In the genomic region with DNA sequence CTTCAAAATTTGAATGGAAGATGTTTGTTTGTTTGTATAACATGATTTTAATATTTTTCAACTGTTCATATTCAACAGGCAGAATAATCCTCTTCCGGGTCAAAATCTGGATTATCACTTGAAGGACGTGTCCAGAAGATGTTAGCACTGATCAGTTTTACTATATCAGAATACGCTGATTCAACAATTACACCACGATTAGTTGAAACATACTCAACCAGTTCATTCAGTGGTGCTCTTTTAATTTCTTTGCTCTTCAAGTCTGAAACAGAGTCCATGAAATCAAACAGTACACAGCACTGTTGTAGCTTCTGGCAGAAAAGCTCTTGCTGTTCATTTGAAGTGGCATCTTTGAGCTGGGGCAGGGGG, we compare ENCODE assay signal across 8 mouse cellular contexts. TPM values are rescaled to one million over a fixed set of nuclear protein-coding genes. Genes with fewer than 3 reads are reported as not detected.
DNase-seq lines count a peak whose midpoint lies in the region; ATAC-seq and TF ChIP-seq lines count a peak whose summit lies in the region.
"Not testable (repeated sequence)": the region's sequence is repeated elsewhere in the genome, so short reads cannot be mapped to it uniquely, and the experiment has no call there.

No protein-coding gene starts in this region.

- in situ Hi-C loops in ES-E14 (cut with MboI; ENCODE audit: low sequenced_read_pairs in 2 of 2, unreplicated experiment in 2 of 2): not testable (repeated sequence)

- not testable (repeated sequence) for DNase-seq in ES-E14 (ENCODE audit: low read depth, low spot score); forebrain, embryonic 10.5 days (ENCODE audit: extremely low spot score, low spot score); left cerebral cortex, adult 2 months (ENCODE audit: extremely low spot score in 1 of 2, low spot score in 2 of 2)

- intact Hi-C loops in left cerebral cortex, adult 2 months (cut with DNase I): loop anchor here (2.0 kb wide), 1 partner anchor 56 kb away; no protein-coding TSS in a partner anchor

- not testable (repeated sequence) for ATAC-seq in heart, embryonic 12.5 days (ENCODE audit: insufficient number of reproducible peaks, low FRiP score); hindbrain, embryonic 16.5 days; liver, embryonic 15.5 days (ENCODE audit: insufficient read depth); midbrain, embryonic 15.5 days (replicated peaks); stomach, embryonic 14.5 days (ENCODE audit: insufficient number of reproducible peaks, insufficient read depth, low FRiP score, low read depth)

- H3K27ac ChIP-seq in ES-E14 (ENCODE audit: insufficient read depth, low read depth, low read length, poor library complexity, severe bottlenecking): peak overlapping the region; percentile 47; the same call in 1 of the 2 replicates
- peak overlapping the region; percentile 83; the same call in 1 of the 2 replicates for H3K27ac ChIP-seq in forebrain, embryonic 10.5 days
- not testable (repeated sequence) for H3K27ac ChIP-seq in heart, embryonic 12.5 days (ENCODE audit: poor library complexity, severe bottlenecking); hindbrain, embryonic 16.5 days (ENCODE audit: low read depth, low read length); left cerebral cortex, adult 2 months; liver, embryonic 15.5 days (replicated peaks); midbrain, embryonic 15.5 days; stomach, embryonic 14.5 days (ENCODE audit: low read length)

- WGBS in forebrain, embryonic 10.5 days: 69% methylated on average over 4 of the region's 4 CpGs
- 63% methylated on average over 4 of the region's 4 CpGs for WGBS in heart, embryonic 12.5 days
- whole genome bisulfite sequencing in hindbrain, embryonic 16.5 days: 67% methylated on average over 4 of the region's 4 CpGs
- WGBS in liver, embryonic 15.5 days (ENCODE audit: insufficient replicate concordance): 44% methylated on average over 4 of the region's 4 CpGs
- WGBS in midbrain, embryonic 15.5 days: 52% methylated on average over 4 of the region's 4 CpGs
- 63% methylated on average over 4 of the region's 4 CpGs for WGBS in stomach, embryonic 14.5 days

- not testable (repeated sequence) for H3K36me3 ChIP-seq in ES-E14 (ENCODE audit: control insufficient read depth, insufficient read depth, low read length, poor library complexity, severe bottlenecking); forebrain, embryonic 10.5 days (replicated peaks); heart, embryonic 12.5 days; hindbrain, embryonic 16.5 days (ENCODE audit: control insufficient read depth, insufficient read depth, low read length); liver, embryonic 15.5 days (replicated peaks); midbrain, embryonic 15.5 days (replicated peaks); stomach, embryonic 14.5 days (ENCODE audit: control insufficient read depth, insufficient read depth, low read length)

- TF ChIP-seq CTCF in left cerebral cortex, adult 2 months (IDR thresholded peaks at IDR 0.05): not testable (repeated sequence)

- H3K4me3 ChIP-seq in ES-E14 (ENCODE audit: insufficient read depth in 1 of 2, low read depth in 1 of 2, low read length in 2 of 2, poor library complexity in 1 of 2, severe bottlenecking in 1 of 2): peak overlapping the region; percentile 61 to 73
- H3K4me3 ChIP-seq in forebrain, embryonic 10.5 days: peak overlapping the region; percentile 73
- peak overlapping the region; percentile 65 for H3K4me3 ChIP-seq in heart, embryonic 12.5 days
- H3K4me3 ChIP-seq in hindbrain, embryonic 16.5 days (ENCODE audit: low read length): peak overlapping the region; percentile 77
- peak overlapping the region; percentile 58 for H3K4me3 ChIP-seq in left cerebral cortex, adult 2 months
- peak overlapping the region; percentile 40 for H3K4me3 ChIP-seq in liver, embryonic 15.5 days (replicated peaks)
- peak overlapping the region; percentile 77 for H3K4me3 ChIP-seq in midbrain, embryonic 15.5 days
- H3K4me3 ChIP-seq in stomach, embryonic 14.5 days (ENCODE audit: low read depth, low read length): peak overlapping the region; percentile 55

- peak overlapping the region; percentile 95 for H3K4me2 ChIP-seq in heart, embryonic 12.5 days
- peak overlapping the region; percentile 63 for H3K4me2 ChIP-seq in hindbrain, embryonic 16.5 days (ENCODE audit: low read length)
- H3K4me2 ChIP-seq in liver, embryonic 15.5 days: peak overlapping the region; percentile 67
- H3K4me2 ChIP-seq in midbrain, embryonic 15.5 days: peak overlapping the region; percentile 99
- peak overlapping the region; percentile 97 for H3K4me2 ChIP-seq in stomach, embryonic 14.5 days (replicated peaks; ENCODE audit: low read depth, low read length)

- H3K4me1 ChIP-seq in ES-E14 (ENCODE audit: control insufficient read depth in 2 of 2, insufficient read depth in 2 of 2, low read length in 2 of 2, poor library complexity in 1 of 2): peaks cover 0 to 19% of the 10 kb centered on the region in 2 experiments; a peak in 3 of 4 replicates
- peaks cover 21% of the 10 kb centered on the region for H3K4me1 ChIP-seq in forebrain, embryonic 10.5 days
- not testable (repeated sequence) for H3K4me1 ChIP-seq in heart, embryonic 12.5 days (replicated peaks); hindbrain, embryonic 16.5 days (ENCODE audit: control insufficient read depth, insufficient read depth, low read depth, low read length); liver, embryonic 15.5 days (replicated peaks); midbrain, embryonic 15.5 days; stomach, embryonic 14.5 days (ENCODE audit: control insufficient read depth, insufficient read depth, low read length)

- H3K27me3 ChIP-seq in forebrain, embryonic 10.5 days (ENCODE audit: poor library complexity, severe bottlenecking): peaks cover 47% of the 10 kb centered on the region
- H3K27me3 ChIP-seq in heart, embryonic 12.5 days (replicated peaks); hindbrain, embryonic 16.5 days (replicated peaks; ENCODE audit: control insufficient read depth, insufficient read depth, low read length); midbrain, embryonic 15.5 days (replicated peaks); stomach, embryonic 14.5 days (ENCODE audit: control insufficient read depth, insufficient read depth, low read length): not testable (repeated sequence)
- peaks cover 41% of the 10 kb centered on the region for H3K27me3 ChIP-seq in liver, embryonic 15.5 days

- H3K9ac ChIP-seq in ES-E14 (ENCODE audit: insufficient read depth, low read depth, low read length, poor library complexity, severe bottlenecking): peak overlapping the region; percentile 79
- H3K9ac ChIP-seq in heart, embryonic 12.5 days: peak overlapping the region; percentile 75
- peak overlapping the region; percentile 80 for H3K9ac ChIP-seq in hindbrain, embryonic 16.5 days (ENCODE audit: low read depth, low read length)
- H3K9ac ChIP-seq in liver, embryonic 15.5 days: not testable (repeated sequence)
- H3K9ac ChIP-seq in midbrain, embryonic 15.5 days: peak overlapping the region; percentile 67
- peak overlapping the region; percentile 45; the same call in 1 of the 2 replicates for H3K9ac ChIP-seq in stomach, embryonic 14.5 days (replicated peaks; ENCODE audit: low read depth, low read length)

- not testable (repeated sequence) for H3K9me3 ChIP-seq in ES-E14 (ENCODE audit: control insufficient read depth, insufficient read depth, low read depth, low read length); forebrain, embryonic 10.5 days; heart, embryonic 12.5 days (replicated peaks); hindbrain, embryonic 16.5 days (ENCODE audit: control insufficient read depth, low read length); liver, embryonic 15.5 days (replicated peaks); midbrain, embryonic 15.5 days; stomach, embryonic 14.5 days (ENCODE audit: control insufficient read depth, low read depth, low read length)

TF ChIP-seq in ES-E14, 5 proteins besides CTCF, POLR2A, EP300 and RAD21:
- peak; percentile 75 for TF ChIP-seq MAFK (IDR thresholded peaks at IDR 0.05; ENCODE audit: insufficient read depth, low read depth, low read length)

RNA-seq across cellular contexts. Expression of a gene that starts 17.1 kb away (rescaled TPM):
- total RNA-seq in ES-E14 (2012; rRNA removed): 64.0 and 91.2 TPM in 2 replicates
- polyA plus RNA-seq in forebrain, embryonic 10.5 days (2016; fragmentation: Nextera tagmentation; extraction: Ambion mirVana): 25.9 and 27.0 TPM in 2 replicates
- 18.9 and 20.4 TPM in 2 replicates for polyA plus RNA-seq in heart, embryonic 12.5 days (2016; fragmentation: Nextera tagmentation; extraction: Ambion mirVana)
- 10.7 and 11.0 TPM in 2 replicates for polyA plus RNA-seq in hindbrain, embryonic 16.5 days (2015; fragmentation: Nextera tagmentation; extraction: Ambion mirVana)
- total RNA-seq in left cerebral cortex, adult 2 months (2021): 10 to 100 TPM; 49.9 to 54.1 TPM
- polyA plus RNA-seq in liver, embryonic 15.5 days (2015; fragmentation: Nextera tagmentation; extraction: Ambion mirVana): 7.6 and 9.2 TPM in 2 replicates
- 14.6 and 17.2 TPM in 2 replicates for polyA plus RNA-seq in midbrain, embryonic 15.5 days (2015; fragmentation: Nextera tagmentation; extraction: Ambion mirVana)
- 39.8 and 40.4 TPM in 2 replicates for polyA plus RNA-seq in stomach, embryonic 14.5 days (2014; fragmentation: Nextera tagmentation; extraction: Ambion mirVana)
